Mouse (Mus musculus): ENCODE measurements around the gene Luc7l.

DNA sequence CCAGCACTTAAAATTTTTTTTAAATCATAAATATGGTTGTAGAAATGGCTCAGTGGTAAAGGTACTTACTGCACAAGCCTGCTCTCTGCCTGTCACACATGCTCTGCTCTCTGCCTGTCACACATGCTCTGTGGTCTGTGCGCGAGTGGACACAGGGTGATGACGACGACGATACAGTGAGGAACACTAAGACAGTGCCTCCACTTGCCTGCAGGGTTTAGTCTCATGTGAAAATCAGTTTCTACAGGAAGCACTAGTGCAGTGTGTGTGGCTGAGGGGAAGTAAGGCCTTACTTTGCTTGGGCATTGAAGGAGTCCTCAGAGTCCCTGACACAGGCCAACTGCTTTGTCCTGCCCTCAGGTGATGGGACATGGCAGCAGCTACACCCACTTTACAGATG lies 22.9 kb upstream of the Luc7l start:
- TF ChIP-seq GATA1 (IDR thresholded peaks at IDR 0.05; ENCODE audit: borderline replicate concordance, low read length) (no peak), FLI1 (IDR thresholded peaks at IDR 0.05; ENCODE audit: low read length) (no peak)

Data from megakaryocyte, embryonic 14.5 days (primary cell).